Mouse (Mus musculus): ENCODE results near the gene Myl12a. TPM values are rescaled to one million over a fixed set of nuclear protein-coding genes. Genes with fewer than 3 reads are reported as not detected.
"Not testable (repeated sequence)": the region's sequence is repeated elsewhere in the genome, so short reads cannot be mapped to it uniquely, and the experiment has no call there.

Gene Myl12a
- polyA plus RNA-seq, 1 experiment, result 296 TPM

DNA sequence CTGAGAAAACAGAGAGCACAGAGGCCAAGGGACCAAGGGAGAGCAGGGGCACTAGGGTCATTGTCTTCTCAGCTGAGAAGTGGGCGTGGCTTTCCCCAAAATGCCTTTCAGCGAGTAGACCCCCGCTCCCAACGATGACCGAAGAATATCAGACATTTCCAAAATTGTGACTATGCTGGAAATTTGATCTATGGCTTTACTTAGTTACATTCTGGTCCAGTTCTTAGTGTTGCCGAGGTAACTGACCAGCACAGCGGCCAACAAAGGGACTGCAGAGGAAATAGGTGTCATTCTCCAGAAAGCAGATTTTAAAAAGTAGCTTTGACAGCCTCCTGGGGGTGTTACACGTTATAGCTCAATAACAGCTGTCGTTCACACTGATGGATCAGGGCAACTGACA, 35.5 kb downstream of the Myl12a start:
- no peak overlapping the region for H3K4me3 ChIP-seq (replicated peaks; ENCODE audit: extremely low read depth, low read depth, low read length)
- H3K4me1 ChIP-seq (ENCODE audit: control insufficient read depth, insufficient read depth, low read length), result peaks cover 3% of the 10 kb centered on the region; the same call in 1 of the 2 replicates
- TF ChIP-seq POLR2A (IDR thresholded peaks at IDR 0.05; ENCODE audit: borderline replicate concordance, extremely low read depth, low read depth, low read length) (no peak), CTCF (IDR thresholded peaks at IDR 0.05; ENCODE audit: insufficient read depth, low read length) (no peak)
- DNase-seq, result no peak
- 35% methylated on average over 9 of the region's 9 CpGs for WGBS

DNA sequence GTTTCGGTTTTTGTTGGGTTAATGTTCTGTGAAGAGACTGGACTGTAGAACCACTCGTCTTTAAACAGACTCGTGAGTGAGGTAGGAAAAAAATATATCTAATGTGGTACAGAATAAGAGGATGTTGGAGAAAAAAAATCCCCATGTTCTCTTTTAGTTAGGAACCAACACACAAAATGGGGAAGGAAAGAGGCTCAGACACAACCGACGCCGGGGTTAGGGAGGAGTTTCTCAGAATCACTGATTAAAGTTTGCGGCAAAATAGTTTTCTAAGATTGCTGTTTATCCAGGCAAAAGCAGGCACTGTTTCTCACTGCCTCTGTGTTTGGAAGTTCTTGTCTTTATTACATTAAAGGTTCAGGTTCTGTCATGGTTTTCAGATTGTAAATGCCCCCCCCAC, 36.6 kb downstream of the Myl12a start:
- DNase-seq, result no peak
- Histone ChIP-seq H3K4me3 (replicated peaks; ENCODE audit: extremely low read depth, low read depth, low read length) (no peak overlapping the region), H3K4me1 (ENCODE audit: control insufficient read depth, insufficient read depth, low read length) (peaks cover 3% of the 10 kb centered on the region; the same call in 1 of the 2 replicates)
- WGBS, result 80% methylated on average over 7 of the region's 7 CpGs
- TF ChIP-seq CTCF (IDR thresholded peaks at IDR 0.05; ENCODE audit: insufficient read depth, low read length) (no peak), POLR2A (IDR thresholded peaks at IDR 0.05; ENCODE audit: borderline replicate concordance, extremely low read depth, low read depth, low read length) (no peak)

DNA sequence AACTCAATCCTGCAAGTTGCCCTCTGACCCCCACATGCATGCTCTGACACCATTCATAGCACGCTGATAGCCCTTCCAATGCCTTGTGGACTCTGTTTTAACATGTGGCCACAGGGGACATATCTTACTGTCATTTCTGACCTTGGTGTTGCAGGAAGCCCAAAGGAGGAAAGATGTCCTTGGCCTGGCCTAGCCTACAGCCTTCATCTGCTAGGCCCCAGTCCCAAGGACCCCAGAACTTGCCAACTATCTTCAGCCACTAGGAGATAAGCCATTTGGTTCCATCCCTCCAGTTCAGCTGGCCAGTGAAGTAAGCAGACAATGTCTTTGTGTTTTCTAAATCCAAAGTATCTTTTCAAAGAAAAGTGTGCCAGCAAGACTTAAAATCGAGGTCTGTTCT, 37.4 kb downstream of the Myl12a start:
- no peak for TF ChIP-seq CTCF (IDR thresholded peaks at IDR 0.05; ENCODE audit: insufficient read depth, low read length)
- TF ChIP-seq POLR2A (IDR thresholded peaks at IDR 0.05; ENCODE audit: borderline replicate concordance, extremely low read depth, low read depth, low read length), result no peak
- WGBS, result 72% methylated on average over 2 of the region's 2 CpGs

DNA sequence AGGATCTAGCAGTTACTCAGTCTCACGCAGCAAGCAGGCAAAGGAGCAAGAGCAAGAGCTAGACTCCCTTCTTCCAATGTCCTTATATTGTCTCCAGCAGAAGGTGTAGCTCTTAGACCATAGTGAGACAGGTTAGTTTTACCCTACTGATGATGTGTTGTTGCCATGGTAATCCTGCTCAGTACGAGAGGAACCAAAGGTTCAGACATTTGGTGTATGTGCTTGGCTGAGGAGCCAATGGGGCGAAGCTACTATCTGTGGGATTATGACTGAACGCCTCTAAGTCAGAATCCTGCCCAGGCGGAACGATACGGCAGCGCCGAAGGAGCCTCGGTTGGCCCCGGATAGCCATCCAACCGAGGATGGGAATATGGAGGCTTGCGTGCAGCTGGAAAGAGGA, 39.1 kb downstream of the Myl12a start:
- not testable (repeated sequence) for H3K4me1 ChIP-seq (ENCODE audit: control insufficient read depth, insufficient read depth, low read length); H3K4me3 ChIP-seq (replicated peaks; ENCODE audit: extremely low read depth, low read depth, low read length)
- 72% methylated on average over 13 of the region's 13 CpGs for WGBS
- peak; percentile 96 for DNase-seq

More for the DNA sequence above, 37.4 kb downstream of the Myl12a start:
- Histone ChIP-seq H3K4me3 (replicated peaks; ENCODE audit: extremely low read depth, low read depth, low read length) (no peak overlapping the region), H3K4me1 (ENCODE audit: control insufficient read depth, insufficient read depth, low read length) (peaks cover 3% of the 10 kb centered on the region; the same call in 1 of the 2 replicates)
- no peak for DNase-seq

DNA sequence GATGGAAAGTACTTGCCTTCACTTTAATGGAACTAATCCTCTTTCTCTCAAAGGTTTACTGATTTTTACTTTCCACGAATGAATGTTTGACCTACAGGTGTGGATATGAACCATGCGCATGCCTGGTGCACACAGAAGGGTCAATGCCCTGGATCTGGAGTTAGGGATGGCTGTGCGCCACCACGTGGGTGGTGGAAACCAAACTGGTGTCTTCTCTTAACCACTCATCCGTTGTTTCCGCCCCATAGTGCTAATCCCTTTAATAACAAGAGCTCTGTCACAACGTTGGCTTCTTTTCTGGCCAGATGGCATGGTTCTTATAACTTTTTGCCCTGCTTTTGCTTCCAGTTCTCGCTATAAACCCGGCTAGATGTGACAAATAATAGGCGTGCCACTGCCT, 51.4 kb downstream of the Myl12a start:
- WGBS, result 80% methylated on average over 10 of the region's 10 CpGs
- DNase-seq, result no peak
- H3K4me3 ChIP-seq (replicated peaks; ENCODE audit: extremely low read depth, low read depth, low read length), result no peak overlapping the region
- TF ChIP-seq CTCF (IDR thresholded peaks at IDR 0.05; ENCODE audit: insufficient read depth, low read length), result no peak
- no peak for TF ChIP-seq POLR2A (IDR thresholded peaks at IDR 0.05; ENCODE audit: borderline replicate concordance, extremely low read depth, low read depth, low read length)
- H3K4me1 ChIP-seq (ENCODE audit: control insufficient read depth, insufficient read depth, low read length), result no peaks in the 10 kb centered on the region

DNA sequence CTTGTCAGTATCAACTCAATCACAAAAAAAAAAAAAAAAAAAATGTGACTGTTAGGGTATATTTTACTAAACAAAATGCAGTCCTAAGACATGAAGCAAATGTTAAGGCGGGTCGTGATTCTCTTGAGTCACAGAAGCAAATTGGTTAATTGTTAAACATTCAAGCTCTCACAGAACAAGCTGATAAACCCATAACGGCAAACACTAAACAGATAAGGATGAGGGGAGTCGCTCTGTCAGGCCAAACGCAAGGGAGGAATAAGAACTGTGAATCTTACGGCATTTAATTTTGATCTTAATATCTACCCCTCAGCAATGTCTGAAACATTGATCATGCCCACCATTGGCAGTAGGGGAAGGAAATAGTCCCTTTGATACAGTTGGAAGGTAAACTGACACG, 53.5 kb downstream of the Myl12a start:
- 58% methylated on average over 7 of the region's 7 CpGs for WGBS
- Histone ChIP-seq H3K4me3 (replicated peaks; ENCODE audit: extremely low read depth, low read depth, low read length) (no peak overlapping the region), H3K4me1 (ENCODE audit: control insufficient read depth, insufficient read depth, low read length) (no peaks in the 10 kb centered on the region)
- TF ChIP-seq CTCF (IDR thresholded peaks at IDR 0.05; ENCODE audit: insufficient read depth, low read length) (no peak), POLR2A (IDR thresholded peaks at IDR 0.05; ENCODE audit: borderline replicate concordance, extremely low read depth, low read depth, low read length) (no peak)
- no peak for DNase-seq

DNA sequence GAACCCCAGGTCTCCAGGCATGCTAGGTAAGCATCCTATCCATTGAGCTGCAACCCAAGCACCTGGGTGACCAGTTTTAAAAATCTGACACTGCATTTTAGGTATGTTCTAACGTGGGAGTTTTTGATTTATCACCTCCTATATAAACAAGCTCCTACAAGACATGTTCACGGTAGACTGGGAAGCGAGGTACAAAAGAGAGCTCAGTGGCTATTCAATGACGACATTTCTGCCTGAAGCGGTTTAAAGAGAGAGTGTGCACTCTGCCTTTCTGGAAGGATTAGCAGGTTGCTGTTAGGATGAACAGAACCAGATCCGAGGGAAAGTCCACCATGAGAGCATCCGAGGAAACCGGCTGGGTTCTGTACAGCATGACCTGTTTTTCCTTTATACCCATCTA, 54.0 kb downstream of the Myl12a start:
- Histone ChIP-seq H3K4me1 (ENCODE audit: control insufficient read depth, insufficient read depth, low read length) (no peaks in the 10 kb centered on the region), H3K4me3 (replicated peaks; ENCODE audit: extremely low read depth, low read depth, low read length) (no peak overlapping the region)
- DNase-seq, result no peak
- 61% methylated on average over 8 of the region's 8 CpGs for WGBS
- no peak for TF ChIP-seq CTCF (IDR thresholded peaks at IDR 0.05; ENCODE audit: insufficient read depth, low read length)
- no peak for TF ChIP-seq POLR2A (IDR thresholded peaks at IDR 0.05; ENCODE audit: borderline replicate concordance, extremely low read depth, low read depth, low read length)

DNA sequence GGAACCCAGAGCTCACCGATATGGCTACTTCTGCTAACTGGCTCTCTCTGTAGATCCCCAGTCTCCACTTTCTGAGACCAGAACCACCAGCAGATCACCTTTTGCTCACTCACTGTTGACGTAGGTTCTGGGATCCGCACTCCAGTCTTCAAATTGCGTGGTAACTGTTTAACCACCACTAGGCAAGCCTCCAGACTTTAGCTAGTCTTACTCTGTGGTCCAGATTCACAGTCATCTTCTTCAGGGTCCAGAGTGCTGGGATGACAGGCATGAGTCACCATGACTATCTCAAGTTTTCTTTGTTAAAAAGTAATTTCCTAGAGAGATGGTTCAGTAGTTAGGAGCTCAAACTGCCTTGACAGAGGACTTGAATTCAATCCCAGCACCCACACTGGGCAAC, 58.9 kb downstream of the Myl12a start:
- H3K4me3 ChIP-seq (replicated peaks; ENCODE audit: extremely low read depth, low read depth, low read length), result no peak overlapping the region
- 85% methylated on average over 4 of the region's 4 CpGs for WGBS
- no peak for TF ChIP-seq POLR2A (IDR thresholded peaks at IDR 0.05; ENCODE audit: borderline replicate concordance, extremely low read depth, low read depth, low read length)
- H3K4me1 ChIP-seq (ENCODE audit: control insufficient read depth, insufficient read depth, low read length), result no peaks in the 10 kb centered on the region
- DNase-seq, result no peak

Other genes starting within 250 kb of the Myl12a start
- 14.1 and 25.2 TPM in 2 replicates for gene Tgif1, start 149.3 kb downstream of the Myl12a start, polyA plus RNA-seq (2012; rRNA removed)
- gene Myom1, start 245 bp downstream of the Myl12a start, polyA plus RNA-seq (2012; rRNA removed), result 6.3 and 18.6 TPM in 2 replicates
- 51.2 and 55.8 TPM in 2 replicates for gene Lpin2, start 179.7 kb upstream of the Myl12a start, polyA plus RNA-seq (2012; rRNA removed)